Mouse (Mus musculus): ENCODE measurements around the gene Foxq1.

Foxq1 gene

DNA sequence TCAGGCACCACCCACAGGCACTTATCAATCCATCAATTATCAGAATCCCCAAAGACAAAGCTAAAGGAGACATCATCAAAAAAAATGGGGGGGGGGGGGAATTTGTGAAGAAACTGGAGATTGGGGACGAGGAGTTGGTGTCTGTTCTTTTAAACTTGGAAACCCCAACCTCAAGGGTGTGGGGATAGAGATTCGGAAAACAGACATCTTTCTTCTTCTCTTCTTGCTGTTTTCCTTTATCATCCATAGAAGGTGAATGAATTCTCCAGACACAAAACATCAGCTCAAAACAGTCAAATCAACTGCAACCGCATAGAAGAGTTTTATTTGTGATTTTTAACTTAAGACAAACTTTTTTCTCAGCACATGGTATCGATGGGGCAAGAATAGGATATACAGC is at the start of gene Foxq1:
TSS of gene Foxq1 (plus strand) at position 301 of the 400 bp plus-strand sequence.
- no peak for DNase-seq (ENCODE audit: low spot score in 2 of 2)

DNA sequence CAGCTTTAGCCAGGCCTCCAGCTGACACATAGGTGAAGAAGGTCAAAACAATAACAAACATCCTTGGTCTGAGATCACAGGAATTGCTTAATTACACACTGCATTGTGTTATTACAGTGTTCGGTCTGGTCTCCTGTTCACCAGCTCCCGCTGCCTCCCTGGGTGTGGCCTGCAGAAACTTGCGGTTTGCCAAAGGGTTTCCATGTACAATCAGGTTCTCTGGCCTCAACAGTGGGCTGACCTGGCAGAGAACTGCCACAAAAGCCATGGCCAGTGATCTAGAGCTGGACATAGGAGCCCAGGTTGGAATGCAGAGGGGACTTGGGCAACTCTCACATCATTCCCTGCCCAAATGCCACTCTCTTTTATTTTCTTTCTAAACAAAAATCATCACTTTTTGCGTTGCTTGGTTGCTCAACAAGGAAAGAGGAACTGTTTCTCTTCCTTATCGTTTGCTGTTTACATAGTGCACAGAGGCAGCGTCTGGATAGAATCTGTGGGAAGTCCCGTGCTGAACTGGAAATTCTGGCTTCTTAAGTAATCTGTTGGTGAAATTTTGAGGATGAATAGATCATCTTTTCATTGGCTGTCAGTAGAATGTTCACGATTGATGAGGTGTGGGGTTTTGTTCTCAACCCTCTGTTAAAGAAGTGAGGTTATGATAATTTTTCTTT is 49.3 kb upstream of the Foxq1 start:
- no peak for DNase-seq (ENCODE audit: low spot score in 2 of 2)

DNA sequence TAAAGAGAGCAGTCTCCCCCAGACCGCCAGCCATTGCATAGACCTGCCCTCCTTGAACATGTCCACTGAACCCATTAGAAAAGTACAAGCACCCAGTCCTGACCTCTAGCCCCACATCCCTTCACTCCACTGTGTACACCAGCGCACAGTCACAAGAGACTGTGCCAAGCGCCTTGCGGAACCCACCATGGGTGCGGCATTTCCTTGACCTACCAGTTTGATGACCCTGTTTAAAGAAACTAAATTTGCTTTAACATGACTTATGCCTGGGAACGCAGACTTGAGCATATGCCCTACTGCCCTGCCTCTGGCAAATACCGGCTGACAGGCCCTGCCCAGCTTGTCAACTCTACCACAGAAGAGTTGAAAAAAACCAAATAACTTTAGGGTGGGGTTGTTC is 40.7 kb upstream of the Foxq1 start:
- no peak for DNase-seq (ENCODE audit: low spot score in 2 of 2)

DNA sequence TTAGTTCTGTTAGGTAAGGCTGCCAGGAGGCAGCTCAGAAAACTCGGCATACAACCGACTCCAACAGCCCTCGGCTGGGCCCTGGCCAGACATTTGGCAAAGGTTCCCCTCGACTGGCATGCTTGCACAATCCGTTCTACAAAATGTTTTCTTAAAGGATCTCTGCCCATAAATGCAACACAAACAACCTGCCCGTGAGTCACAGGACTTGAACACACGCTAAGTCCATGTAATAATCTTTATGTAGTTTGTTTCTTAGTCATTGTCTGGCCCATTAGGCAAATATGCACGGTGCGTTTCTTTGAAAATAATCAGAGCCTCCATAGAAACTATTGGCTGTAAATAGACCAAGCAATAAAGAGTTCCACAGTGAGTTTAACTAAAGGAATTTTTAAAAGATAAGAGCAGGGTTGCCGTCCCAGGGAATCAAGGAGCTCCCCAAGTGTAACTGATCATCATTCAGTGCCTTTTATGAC is 37.5 kb upstream of the Foxq1 start:
- DNase-seq (ENCODE audit: low spot score in 2 of 2): peak; percentile 16 to 35

DNA sequence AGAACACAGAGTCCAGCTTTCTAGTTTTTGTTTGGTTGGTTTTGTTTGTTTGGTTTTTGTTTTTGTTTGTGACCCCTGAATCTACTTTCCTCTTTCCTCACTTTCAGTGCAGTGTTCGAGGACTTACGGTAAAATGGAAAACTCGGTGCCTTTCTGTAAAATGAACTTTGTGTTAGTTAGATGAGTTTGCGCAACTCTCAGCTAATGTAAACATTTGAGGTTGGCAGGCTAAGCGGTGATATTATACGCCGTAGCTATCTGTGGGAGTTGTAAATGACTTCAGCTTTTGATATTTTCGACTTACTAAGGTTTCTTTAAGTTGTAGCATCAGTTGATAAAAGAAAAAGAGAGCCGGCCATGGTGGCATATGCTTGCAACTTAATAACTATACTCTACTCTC is 37.0 kb upstream of the Foxq1 start:
- no peak for DNase-seq (ENCODE audit: low spot score in 2 of 2)

DNA sequence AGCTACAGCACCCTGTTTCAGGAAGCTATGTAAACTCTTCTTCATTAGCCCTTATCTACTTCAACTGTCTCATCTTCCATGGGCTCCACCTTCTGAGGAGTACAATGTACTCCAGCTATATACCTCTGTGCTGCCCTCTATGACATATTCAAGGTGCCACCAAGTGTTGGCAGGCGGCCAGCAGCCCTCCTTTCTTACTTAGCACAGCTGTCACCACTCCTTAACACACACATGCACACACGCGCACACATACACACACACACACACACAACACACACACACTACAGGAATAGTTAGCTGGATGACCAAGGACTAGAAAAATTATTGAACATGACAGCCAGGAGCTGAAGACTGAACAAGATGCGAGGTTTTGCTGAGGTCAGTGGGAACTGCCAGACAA is 31.0 kb upstream of the Foxq1 start:
- DNase-seq (ENCODE audit: low spot score in 2 of 2): no peak

DNA sequence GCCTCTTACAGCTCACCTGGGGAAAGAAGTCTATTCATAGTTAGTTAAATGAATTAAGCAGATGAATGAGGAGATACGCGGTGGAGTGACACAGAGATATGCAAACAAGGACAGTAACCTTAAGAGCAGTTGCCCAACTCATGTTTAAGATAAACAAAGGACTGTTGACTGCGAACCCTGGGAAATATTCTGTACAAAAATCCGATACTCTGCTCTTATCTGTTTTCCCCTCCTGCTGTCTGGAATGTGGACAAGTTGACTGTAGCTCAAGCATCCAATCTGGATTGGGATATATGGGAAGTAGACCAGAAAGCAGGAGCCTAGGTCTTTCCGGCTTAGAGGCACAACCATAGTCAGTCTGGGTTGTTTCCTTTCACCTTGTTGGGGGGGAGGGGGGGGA is 24.7 kb upstream of the Foxq1 start:
- no peak for DNase-seq (ENCODE audit: low spot score in 2 of 2)

DNA sequence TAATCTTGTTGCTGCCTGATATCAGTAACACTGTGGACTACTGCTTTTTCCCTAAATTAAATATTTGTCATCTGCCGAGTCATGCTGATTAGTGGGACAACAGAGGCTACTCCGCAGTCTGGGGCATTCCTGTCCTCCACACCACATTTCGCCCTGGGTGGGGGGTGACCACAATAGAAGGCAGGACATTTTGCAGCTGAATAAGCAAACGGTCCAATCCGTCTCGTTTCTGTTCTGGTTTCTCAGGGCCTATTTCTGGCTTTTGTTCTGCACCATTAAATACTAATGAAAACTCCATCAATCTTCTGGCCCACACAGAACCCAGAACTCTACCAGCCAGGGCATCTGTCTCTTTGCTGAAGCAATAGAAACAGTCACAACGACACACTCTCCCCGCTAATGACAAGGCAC is 24.3 kb upstream of the Foxq1 start:
- DNase-seq (ENCODE audit: low spot score in 2 of 2): no peak

DNA sequence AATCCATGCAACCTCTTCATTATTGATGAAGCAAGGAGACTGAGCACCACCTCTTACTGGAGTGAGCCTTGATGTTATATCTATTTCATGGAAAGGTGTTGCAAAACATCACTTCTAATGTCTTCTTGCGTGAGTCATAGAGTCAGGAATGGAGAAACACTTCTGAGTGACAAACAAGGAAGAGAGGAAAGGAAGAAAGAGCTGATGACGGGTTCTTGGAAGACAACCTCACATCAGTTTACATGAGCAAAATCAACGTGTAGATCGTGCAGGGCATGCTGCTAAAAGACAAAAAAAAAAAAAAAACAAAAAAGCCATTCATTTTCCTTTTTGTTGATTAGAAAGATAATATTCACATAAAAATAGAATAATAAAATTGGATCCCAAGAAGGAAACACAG is 21.2 kb upstream of the Foxq1 start:
- no peak for DNase-seq (ENCODE audit: low spot score in 2 of 2)

DNA sequence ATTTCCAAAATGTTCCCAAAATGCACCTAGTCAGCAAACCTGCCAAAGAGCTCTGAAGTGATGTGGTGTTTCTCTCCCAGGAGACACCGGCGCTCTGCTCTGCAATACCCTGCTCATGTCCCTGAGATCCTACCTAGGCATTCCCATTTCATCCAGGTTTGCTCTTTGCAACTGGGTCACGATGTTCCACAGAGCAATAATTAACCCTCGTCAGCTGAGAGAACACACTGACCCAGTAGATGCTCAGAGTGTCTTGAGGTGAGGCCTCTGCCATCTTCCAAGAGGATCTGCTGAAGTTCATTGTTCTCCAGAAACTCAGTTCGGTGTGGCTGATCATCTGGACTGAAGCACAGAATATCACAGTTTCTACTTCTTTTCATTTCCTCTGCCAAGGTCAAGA is 12.9 kb upstream of the Foxq1 start:
- DNase-seq (ENCODE audit: low spot score in 2 of 2): no peak

DNA sequence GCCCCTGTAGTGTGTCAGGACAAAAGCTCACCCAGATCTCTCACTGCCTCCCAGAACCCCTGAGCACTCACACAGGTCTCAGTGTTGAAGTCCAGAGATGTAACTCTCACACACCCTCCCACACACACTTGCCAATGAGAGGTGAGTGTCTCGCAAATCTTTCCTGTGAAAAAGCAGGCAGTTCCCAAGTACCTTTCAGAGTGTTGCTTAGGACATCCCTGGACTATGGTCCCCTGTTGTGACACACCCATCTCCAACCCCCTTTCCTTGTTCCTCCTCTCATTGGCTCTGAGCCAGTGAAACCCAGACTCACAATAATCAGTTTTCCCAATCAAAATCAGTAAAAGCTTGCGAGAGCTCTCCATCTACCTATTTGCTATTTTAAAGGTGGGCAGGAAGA is 9.2 kb upstream of the Foxq1 start:
- no peak for DNase-seq (ENCODE audit: low spot score in 2 of 2)

DNA sequence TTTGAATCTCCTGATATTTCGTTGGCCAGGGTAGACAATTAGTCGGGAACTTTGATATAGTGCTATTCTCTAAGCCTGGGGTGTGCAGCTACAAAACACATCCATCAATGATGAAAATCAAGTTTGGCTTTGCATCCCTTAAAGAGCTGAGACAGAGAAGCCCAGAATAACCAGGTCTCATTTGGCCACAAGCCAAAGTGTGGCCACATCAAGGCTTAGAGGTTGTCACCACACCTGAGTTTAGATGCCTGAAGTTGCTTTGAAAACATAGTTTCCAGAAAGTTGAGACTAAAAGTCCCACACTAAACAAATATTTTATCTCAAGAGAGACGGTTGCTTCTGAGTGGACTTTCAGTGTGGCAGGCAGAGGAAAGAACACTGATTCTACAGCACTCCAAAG is 8.7 kb upstream of the Foxq1 start:
- DNase-seq (ENCODE audit: low spot score in 2 of 2): no peak

DNA sequence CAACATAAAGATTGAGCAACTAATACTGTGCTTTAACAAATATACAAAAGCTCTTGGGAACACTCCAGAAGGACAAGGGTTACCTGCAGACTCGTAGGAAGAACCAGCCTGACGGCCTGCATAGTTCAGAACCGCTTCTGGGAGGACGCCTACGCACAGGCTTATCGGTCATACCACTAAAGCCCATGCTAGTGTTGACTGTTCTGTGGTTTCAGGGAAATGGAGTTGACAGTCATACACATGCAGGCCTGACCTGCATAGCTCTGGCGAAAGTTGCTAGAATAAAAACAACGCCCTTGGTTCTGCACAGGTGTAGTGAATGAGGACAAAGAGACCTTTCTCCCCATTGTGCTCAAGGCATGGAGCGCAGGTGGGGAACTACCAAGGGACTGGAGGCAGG is 8.3 kb upstream of the Foxq1 start:
- no peak for DNase-seq (ENCODE audit: low spot score in 2 of 2)

DNA sequence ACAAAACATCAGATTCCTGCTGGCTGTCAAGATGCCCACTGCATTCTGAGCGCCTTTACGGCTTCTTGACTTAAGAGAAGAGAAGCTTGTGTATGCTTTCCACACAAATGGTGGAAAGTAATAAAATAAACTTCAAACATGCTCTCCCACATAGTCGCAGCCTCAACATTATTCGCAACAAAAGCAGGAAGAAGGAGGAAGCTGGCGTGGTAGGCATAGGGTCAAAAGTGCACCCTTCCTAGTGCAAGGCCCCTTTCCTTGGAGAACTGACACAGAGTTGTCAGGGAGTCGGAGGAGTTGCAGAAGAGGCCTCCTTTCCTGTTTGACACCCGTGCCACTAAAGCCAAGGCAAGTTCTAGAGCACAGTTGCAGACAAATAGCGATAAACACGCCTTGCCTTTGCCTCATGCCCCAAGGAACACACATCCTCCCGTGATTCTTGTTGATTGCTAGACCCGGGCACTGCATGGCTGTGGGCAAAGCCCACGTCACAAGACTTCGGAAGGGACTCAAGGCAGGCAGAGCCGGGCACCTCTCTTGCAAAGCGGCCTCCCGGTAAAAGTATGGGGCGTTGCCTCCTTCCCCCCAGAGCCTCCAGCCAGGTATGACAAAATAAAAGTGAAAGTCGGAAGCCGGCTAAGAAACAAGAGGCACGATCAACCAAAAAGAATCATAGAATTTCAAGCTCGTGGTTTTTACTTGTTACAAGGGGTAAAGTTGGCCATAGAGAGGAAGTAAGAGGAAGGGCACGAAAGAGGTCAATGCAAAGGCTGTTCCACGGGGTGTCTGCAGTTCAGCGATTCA is 1.2 kb downstream of the Foxq1 start:
- no peak for DNase-seq (ENCODE audit: low spot score in 2 of 2)

DNA sequence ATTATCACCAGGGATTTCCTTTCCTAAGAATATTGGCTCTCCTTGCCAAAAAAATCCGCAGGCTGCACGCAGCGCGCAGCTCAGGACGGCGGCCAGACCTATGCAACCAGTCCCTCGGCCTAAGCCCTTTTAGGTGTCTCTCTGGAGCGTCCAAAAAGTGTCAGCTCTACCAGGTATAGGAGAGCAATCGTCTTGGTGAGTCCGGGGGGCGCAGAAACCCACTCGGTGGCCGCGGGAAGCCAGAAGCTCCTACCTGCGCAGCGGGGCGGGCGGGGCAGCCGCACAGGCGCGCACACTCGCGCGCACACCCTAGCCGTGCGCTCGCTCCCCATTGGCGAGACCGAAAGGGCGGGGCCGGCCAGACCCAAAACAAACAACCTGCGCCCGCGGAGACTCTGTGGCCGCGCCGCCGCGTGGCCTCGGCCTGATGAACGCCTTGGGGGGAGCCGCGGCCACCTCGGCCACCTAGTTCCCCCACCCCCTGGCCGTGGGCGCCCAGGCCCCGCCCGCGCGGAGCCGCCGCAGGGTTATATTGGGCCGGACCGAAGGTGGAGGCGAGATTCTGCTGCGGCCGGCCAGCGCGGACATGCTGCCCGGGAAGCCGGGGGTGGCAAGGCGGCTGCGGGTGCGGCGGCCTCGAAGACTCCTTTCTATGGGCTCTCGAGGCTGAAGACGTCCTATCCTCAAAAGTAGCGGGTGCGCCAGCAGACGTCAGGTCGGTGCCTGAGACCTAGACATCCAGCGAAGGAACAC is 2.0 kb downstream of the Foxq1 start:
- peak; percentile 30 to 32 for DNase-seq (ENCODE audit: low spot score in 2 of 2)

DNA sequence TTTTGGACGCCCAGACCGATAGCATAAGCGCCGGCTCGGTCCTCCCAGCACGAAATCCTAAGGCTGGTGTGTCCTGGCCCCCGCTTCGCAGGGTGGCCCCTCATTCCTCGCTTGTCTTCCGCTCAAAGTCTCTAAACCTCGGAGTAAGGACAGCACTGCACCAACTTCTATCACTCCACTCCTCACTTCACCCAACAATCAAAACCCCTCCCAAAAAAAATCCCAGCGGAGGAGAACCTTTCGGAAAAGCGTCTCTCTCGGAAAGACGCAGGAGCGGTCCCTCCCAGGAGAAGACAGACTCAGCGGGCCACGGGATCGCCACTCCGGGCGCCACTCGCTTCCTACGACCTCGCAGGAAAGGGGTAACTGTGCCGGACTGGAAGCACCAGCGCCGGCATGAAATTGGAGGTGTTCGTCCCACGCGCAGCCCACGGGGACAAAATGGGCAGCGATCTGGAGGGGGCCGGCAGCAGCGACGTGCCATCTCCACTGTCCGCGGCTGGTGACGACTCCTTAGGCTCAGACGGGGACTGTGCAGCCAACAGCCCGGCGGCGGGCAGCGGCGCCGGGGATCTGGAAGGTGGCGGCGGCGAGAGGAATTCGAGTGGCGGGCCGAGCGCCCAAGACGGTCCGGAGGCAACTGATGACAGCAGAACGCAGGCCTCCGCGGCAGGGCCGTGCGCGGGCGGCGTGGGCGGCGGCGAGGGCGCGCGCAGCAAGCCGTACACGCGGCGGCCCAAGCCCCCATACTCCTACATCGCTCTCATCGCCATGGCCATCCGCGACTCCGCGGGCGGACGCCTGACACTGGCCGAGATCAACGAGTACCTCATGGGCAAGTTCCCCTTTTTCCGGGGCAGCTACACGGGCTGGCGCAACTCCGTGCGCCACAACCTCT is 2.8 kb downstream of the Foxq1 start, which contains the start of gene A530084C06Rik:
TSS of gene A530084C06Rik (minus strand) at position 813 of the 898 bp plus-strand sequence.
- DNase-seq (ENCODE audit: low spot score in 2 of 2): peak; percentile 1 to 6

DNA sequence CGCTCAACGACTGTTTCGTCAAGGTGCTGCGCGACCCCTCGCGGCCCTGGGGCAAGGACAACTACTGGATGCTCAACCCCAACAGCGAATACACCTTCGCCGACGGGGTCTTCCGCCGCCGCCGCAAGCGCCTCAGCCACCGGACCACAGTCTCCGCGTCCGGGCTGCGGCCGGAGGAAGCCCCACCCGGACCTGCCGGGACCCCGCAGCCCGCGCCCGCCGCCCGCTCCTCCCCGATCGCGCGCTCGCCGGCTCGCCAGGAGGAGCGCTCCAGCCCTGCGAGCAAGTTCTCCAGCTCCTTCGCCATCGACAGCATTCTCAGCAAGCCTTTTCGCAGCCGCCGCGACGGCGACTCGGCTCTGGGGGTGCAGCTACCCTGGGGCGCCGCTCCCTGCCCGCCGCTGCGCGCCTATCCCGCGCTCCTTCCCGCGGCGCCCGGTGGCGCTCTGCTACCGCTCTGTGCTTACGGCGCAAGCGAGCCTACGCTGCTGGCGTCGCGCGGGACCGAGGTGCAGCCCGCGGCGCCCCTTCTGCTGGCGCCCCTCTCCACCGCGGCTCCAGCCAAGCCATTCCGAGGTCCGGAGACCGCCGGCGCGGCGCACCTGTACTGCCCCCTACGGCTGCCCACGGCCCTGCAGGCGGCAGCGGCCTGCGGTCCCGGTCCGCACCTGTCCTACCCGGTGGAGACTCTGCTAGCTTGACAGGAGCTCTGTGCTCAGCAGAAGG is 3.6 kb downstream of the Foxq1 start:
- peak in 1 of 2 experiments; percentile 26 for DNase-seq (ENCODE audit: low spot score in 2 of 2)

DNA sequence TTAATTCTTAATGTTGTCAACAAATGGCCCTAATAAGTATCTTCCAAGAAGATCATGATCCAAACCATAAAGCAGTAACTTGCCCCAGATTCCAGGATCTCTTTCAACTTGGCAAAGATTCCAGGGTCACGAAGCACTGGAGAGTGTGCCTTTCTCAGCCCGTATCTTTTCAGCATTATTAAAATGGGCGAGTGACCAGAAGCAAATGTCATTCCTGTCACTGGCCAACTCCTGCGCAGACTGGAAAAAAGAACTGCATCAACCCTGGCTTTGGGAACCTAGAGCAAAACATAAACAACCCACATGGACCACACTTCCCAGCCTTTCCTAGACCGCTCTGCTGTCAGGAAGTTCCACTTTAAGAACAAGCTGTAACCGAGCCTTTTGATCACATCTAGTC is 8.5 kb downstream of the Foxq1 start:
- DNase-seq (ENCODE audit: low spot score in 2 of 2): no peak

DNA sequence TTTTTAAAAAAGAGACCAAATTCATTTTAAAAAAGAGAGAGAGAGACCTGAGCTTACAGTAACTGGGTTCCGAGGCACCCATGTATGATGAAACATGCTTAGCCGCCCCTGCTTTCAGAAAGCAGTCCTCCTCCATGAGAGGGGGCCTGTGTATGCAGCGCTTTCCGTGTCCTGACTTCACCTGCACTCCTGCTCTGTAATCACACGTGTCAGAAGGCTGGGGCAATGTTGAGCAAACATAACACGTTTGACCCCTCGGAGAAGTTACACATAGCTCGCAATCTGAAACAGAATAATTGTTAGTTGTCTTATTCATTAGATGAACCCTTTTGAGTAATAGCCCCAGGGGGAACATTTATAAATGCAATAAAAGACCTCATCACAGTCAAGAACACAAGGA is 11.2 kb downstream of the Foxq1 start:
- DNase-seq (ENCODE audit: low spot score in 2 of 2): no peak

DNA sequence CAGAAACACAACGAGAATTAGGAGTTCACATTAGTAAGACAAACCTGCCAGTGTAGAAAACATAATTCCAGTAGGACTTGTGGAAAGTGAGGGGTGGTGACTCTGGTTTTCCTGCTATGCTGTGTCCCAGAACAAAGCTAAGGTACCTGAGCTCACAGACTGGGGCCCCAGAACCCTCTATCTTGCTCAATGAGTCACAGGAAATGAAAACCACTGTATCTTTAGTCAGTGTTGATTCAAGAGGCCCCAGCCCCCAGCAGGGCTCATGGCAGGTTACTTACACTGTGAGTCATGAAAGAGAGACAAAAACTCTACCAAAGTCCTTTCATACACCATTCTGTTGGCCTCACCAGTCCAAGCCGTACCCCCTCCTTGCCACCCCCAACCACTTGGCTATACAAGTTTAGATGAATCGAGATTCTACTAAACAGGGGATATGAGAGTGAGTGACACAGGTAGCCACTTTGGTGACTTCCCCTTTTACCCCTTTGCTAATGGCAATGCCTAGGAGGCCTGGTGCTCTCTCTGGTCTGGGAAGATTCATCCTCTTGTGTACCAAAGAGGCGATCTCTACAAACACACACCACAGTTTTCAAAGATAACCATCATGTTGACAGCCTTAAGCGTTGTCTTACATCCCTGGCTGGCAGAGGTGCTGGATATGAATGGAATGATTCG is 11.8 kb downstream of the Foxq1 start:
- DNase-seq (ENCODE audit: low spot score in 2 of 2): no peak

All from heart, adult 9 months (tissue).